Mouse (Mus musculus) kidney, postnatal 0 days (tissue): ENCODE results near the gene Rpl35. TPM values are rescaled to one million over a fixed set of nuclear protein-coding genes. Genes with fewer than 3 reads are reported as not detected.

Experiments
- ATAC-seq: fragments of 200-750 bp; cut with Nextera tagmentation; replicated peaks from 2 replicates; pipeline ENCODE4 v1.8.0; 2017; ENCODE audit warnings: low read depth, moderate number of reproducible peaks, moderate TSS enrichment, moderate library complexity; ENCODE audit not compliant: low FRiP score
- DNase-seq: peaks from one replicate; pipeline ENCODE4 v3.0.0-alpha.2; 2016; ENCODE audit warnings: low spot score
- H3K27ac ChIP-seq: fragments of 300-500 bp; sonication (generic); 2 replicates; pipeline ENCODE4 v1.5.1; 2014; ENCODE audit warnings: mild to moderate bottlenecking
- H3K27me3 ChIP-seq: fragments of 300-500 bp; sonication (generic); 2 replicates; pipeline ENCODE4 v1.6.1; 2014; ENCODE audit warnings: low read length, mixed read lengths; ENCODE audit not compliant: insufficient read depth
- H3K36me3 ChIP-seq: fragments of 300-500 bp; sonication (generic); 2 replicates; pipeline ENCODE4 v1.6.1; 2014; ENCODE audit warnings: low read length, mixed read lengths; ENCODE audit not compliant: insufficient read depth
- H3K4me1 ChIP-seq: fragments of 300-500 bp; sonication (generic); replicated peaks from 2 replicates; pipeline ENCODE4 v1.6.1; 2014; ENCODE audit warnings: antibody characterized with exemption, low read length, mixed read lengths; ENCODE audit not compliant: insufficient read depth
- H3K4me2 ChIP-seq: fragments of 300-500 bp; sonication (generic); 2 replicates; pipeline ENCODE4 v1.6.1; 2014; ENCODE audit warnings: mild to moderate bottlenecking, low read length, moderate library complexity, mixed read lengths
- H3K4me3 ChIP-seq: fragments of 300-500 bp; sonication (generic); replicated peaks from 2 replicates; pipeline ENCODE4 v1.5.1; 2014; ENCODE audit warnings: low read depth, low read length
- H3K9ac ChIP-seq: fragments of 300-500 bp; sonication (generic); 2 replicates; pipeline ENCODE4 v1.6.1; 2014; ENCODE audit warnings: low read depth, low read length
- H3K9me3 ChIP-seq: fragments of 300-500 bp; sonication (generic); replicated peaks from 2 replicates; pipeline ENCODE4 v1.6.1; 2016; ENCODE audit warnings: low read length, inconsistent platforms, mixed read lengths
- CTCF ChIP-seq: IDR thresholded peaks from 2 replicates; pipeline ENCODE4 v1.5.1; 2016; ENCODE audit warnings: antibody characterized with exemption, low read depth, mild to moderate bottlenecking, moderate library complexity
- WGBS: fragments of 180-500 bp; shearing (Covaris S2); extraction: QIAGEN DNeasy Blood & Tissue Kit; methylation state at CpG from one replicate; pipeline ENCODE4 v1.1.7; 2014; 5-methylcytosine and 5-hydroxymethylcytosine counted together
- polyA plus RNA-seq: library from polyadenylated mRNA; unstranded; fragments of >200 nt; fragmentation: Nextera tagmentation; extraction: Ambion mirVana; gene quantifications from 2 replicates; pipeline ENCODE4 v1.2.1, GENCODE M21; 2015

Rpl35 gene
- polyA plus RNA-seq, 1 experiment from 2014 or later, result 1,199 TPM

DNA sequence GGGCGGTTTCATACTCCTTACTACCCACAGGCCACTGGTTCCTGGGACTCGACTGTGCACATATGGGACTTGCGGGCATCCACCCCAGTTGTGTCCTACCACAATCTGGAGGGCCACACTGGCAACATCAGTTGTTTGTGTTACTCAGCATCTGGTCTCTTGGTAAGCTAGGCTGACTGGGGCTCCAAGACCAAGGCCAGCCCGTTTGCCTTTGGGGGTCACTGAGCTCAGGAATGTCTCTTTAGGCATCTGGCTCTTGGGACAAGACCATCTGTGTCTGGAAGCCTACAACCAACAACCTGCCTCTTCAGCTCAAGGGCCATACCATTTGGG lies 4.9 kb downstream of the Rpl35 start:
- ATAC-seq, result no peak
- 74% methylated on average over 4 of the region's 4 CpGs for WGBS
- peaks cover 27% of the 10 kb centered on the region for H3K36me3 ChIP-seq

GRCm38 (mm10) chr2:38999910-39000586 lies 5.4 kb downstream of the Rpl35 start:
- H3K27ac ChIP-seq, result 0 out of 2 replicates have a peak overlapping the region, but pooled peaks have one; percentile 8
- H3K9ac ChIP-seq, result no peak overlapping the region
- H3K27me3 ChIP-seq, result no peaks in the 10 kb centered on the region
- H3K36me3 ChIP-seq, result peaks cover 27% of the 10 kb centered on the region
- no peak overlapping the region for H3K4me2 ChIP-seq
- no peaks in the 10 kb centered on the region for H3K9me3 ChIP-seq
- ATAC-seq (no peak), DNase-seq (no peak)
- peaks cover 10% of the 10 kb centered on the region; the same call in 1 of the 2 replicates for H3K4me1 ChIP-seq
- no peak for TF ChIP-seq CTCF
- no peak overlapping the region for H3K4me3 ChIP-seq
- WGBS, result 69% methylated on average over 8 of the region's 8 CpGs

More for the DNA sequence above, 4.9 kb downstream of the Rpl35 start:
- Histone ChIP-seq H3K9me3 (no peaks in the 10 kb centered on the region), H3K9ac (no peak overlapping the region), H3K4me1 (peaks cover 10% of the 10 kb centered on the region; the same call in 1 of the 2 replicates), H3K27ac (no peak overlapping the region), H3K4me3 (no peak overlapping the region), H3K4me2 (no peak overlapping the region), H3K27me3 (no peaks in the 10 kb centered on the region)
- no peak for TF ChIP-seq CTCF
- DNase-seq, result no peak

DNA sequence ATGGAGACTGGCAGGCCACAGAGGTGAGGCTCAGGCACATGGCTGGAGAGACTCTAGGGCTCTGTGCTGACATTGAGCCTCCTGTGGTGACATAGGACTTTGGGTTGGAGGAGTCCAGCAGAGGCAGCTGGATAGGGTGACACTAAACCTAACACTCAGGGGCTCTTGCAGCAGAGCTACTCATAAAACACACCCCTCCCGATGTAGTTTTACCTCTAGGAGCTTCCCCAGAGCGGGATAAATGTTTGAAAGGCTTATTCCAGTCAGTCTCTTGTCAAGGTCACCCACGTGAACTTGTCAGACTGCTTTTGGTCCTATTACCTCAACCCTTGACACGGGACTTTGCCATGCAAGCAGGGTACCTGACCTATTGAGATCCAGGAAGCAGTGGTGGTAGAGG lies 6.0 kb downstream of the Rpl35 start:
- Histone ChIP-seq H3K27ac (no peak overlapping the region), H3K4me2 (no peak overlapping the region), H3K9ac (no peak overlapping the region), H3K36me3 (peaks cover 27% of the 10 kb centered on the region), H3K9me3 (no peaks in the 10 kb centered on the region), H3K4me3 (no peak overlapping the region), H3K4me1 (peaks cover 10% of the 10 kb centered on the region; the same call in 1 of the 2 replicates), H3K27me3 (no peaks in the 10 kb centered on the region)
- no peak for DNase-seq
- 44% methylated on average over 4 of the region's 4 CpGs for WGBS
- no peak for ATAC-seq
- TF ChIP-seq CTCF, result no peak

GRCm38 (mm10) chr2:38997386-38998374 lies 7.7 kb downstream of the Rpl35 start, which contains the start of gene Wdr38:
TSS of gene Wdr38 (plus strand) at chr2:38997476.
- H3K27me3 ChIP-seq, result no peaks in the 10 kb centered on the region
- peaks cover 21% of the 10 kb centered on the region for H3K36me3 ChIP-seq
- H3K4me3 ChIP-seq, result peak within 1 kb of the TSS; percentile 34
- peak within 1 kb of the TSS; percentile 61 for H3K4me2 ChIP-seq
- peak; percentile 95 for TF ChIP-seq CTCF
- peak within 1 kb of the TSS; percentile 57 for H3K9ac ChIP-seq
- H3K27ac ChIP-seq, result no peak within 1 kb of the TSS; the same call in 1 of the 2 replicates
- ATAC-seq, result peak; percentile 91
- peak; percentile 93 for DNase-seq
- WGBS, result 12% methylated on average over 33 of the region's 33 CpGs
- no peaks in the 10 kb centered on the region for H3K4me1 ChIP-seq
- H3K9me3 ChIP-seq, result no peaks in the 10 kb centered on the region

DNA sequence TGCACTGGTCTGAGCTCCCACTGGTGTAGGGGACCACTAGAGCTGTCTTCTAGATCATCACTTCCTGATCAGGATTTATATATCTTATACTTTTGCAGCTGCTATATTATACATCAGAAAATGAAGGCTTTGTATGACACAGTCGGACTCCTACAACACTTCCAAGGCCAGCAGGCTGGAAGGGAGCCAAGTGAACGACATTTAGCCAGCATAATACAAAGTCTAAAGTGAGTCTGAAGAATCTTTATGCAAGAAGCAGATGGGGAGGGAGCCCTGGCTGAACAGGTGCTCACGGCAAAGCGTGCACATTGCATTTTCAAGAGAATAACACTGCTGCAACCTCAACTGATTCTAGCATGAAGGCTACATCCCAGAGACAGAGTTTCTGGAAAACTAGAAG lies 13.0 kb downstream of the Rpl35 start:
- WGBS, result 43% methylated on average over 4 of the region's 4 CpGs
- Histone ChIP-seq H3K4me2 (no peak overlapping the region), H3K9me3 (no peaks in the 10 kb centered on the region), H3K27ac (no peak overlapping the region), H3K36me3 (no peaks in the 10 kb centered on the region), H3K9ac (no peak overlapping the region), H3K4me3 (no peak overlapping the region), H3K27me3 (no peaks in the 10 kb centered on the region), H3K4me1 (no peaks in the 10 kb centered on the region)
- no peak for TF ChIP-seq CTCF
- ATAC-seq, result no peak
- DNase-seq, result no peak

DNA sequence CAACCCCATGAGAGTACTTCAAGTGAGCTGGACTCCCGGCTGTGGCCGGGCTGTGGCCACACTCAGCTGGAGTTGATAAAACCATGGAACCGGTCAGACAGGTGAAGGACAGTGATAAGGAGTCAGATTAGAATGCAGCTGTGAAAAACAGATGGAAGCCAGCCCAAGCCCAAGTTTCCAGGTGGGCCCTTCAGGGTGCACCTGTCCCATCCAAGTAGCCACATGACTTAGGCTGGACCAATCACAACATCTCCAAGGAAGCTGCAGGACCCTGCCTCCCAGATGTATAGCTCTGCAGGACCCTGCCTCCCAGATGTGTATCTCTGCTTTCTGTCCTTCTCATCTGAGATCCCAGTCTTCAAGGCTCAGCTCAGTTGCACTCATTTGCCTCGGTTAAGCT lies 13.4 kb downstream of the Rpl35 start:
- Histone ChIP-seq H3K27me3 (no peaks in the 10 kb centered on the region), H3K9ac (no peak overlapping the region), H3K4me1 (no peaks in the 10 kb centered on the region), H3K27ac (no peak overlapping the region), H3K36me3 (no peaks in the 10 kb centered on the region), H3K4me3 (no peak overlapping the region), H3K4me2 (no peak overlapping the region), H3K9me3 (no peaks in the 10 kb centered on the region)
- 64% methylated on average over 4 of the region's 4 CpGs for WGBS
- ATAC-seq (no peak), DNase-seq (no peak)
- no peak for TF ChIP-seq CTCF
